Mouse (Mus musculus): Measurements from ENCODE around the gene Rhd.

- no peak for TF ChIP-seq CTCF (IDR thresholded peaks at IDR 0.05; ENCODE audit: extremely low read depth, insufficient read depth, insufficient read length, insufficient replicate concordance)
- no peak for TF ChIP-seq POLR2A (IDR thresholded peaks at IDR 0.05; ENCODE audit: low read depth, low read length)
Observed at GRCm38 (mm10) chr4:134930190-134930589, 65.9 kb downstream of the Rhd start.

All from spleen, adult 2 months (tissue).